Mouse (Mus musculus): ENCODE data around the gene Zfp367.

Zfp367 gene

DNA sequence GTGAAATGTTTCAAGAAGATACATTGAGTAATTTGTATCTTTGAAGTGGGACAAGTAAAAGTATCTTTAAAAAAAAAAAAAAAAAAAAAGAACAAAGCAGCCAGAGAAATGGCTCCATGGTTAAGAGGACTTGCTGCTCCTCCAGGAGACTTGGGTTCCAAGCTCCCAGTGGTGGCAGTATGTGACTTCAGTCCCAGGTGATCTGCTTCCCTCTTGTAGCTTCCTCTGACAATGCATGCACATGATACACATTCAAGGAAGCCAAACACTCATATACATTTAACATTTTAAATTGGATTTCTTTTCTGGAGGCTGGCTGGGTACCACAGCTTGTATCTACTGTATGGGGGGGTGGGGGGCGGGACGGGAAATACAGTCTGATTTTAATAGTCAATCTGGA is 1.6 kb upstream of the Zfp367 start:
- DNase-seq (ENCODE audit: low spot score in 2 of 2) = no peak

DNA sequence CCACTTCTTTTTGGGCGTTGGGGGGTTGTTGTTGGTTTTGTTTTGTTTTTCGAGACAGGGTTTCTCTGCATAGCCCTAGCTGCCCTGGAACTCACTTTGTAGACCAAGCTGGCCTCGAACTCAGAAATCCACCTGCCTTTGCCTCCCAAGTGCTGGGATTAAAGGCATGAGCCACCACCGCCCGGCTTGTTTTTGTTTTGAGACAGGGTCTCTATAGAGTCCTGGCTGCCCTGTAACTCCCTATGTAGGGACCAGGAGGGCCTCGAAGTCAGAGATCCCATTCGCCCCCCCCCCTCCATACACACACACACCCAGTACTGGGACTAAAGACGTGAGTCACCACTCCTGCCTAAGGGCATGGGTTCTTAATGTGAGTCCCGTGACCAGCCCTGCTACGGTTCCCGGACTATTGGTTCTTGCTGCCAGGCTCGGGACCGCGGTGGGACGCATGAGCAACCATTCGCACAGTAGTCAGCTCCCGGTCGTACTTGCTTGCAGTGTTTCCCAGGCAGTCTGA is 807 bp upstream of the Zfp367 start:
- no peak for DNase-seq (ENCODE audit: low spot score in 2 of 2)

DNA sequence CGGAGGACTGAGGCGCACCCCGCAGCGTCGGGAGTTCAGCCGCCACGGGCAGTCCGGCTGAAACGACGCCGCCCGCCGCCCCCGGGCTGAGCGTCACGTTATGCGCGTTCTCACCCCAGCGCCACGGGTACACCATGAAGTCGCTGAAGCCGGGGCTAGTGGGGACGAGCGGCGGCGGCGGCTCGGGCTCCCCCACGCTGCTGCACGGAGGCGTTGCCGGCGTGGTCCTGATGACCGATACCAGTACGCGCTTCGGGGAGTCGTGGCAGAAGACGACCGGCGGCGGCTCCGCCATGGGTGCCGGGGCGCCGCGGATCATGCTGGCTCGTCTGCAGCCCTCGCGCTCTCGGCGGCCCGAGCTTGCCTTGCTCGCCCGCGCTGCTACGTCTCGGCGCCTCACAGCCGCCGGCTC is 325 bp downstream of the Zfp367 start:
- DNase-seq (ENCODE audit: low spot score in 2 of 2) = peak in 1 of 2 experiments; percentile 46

DNA sequence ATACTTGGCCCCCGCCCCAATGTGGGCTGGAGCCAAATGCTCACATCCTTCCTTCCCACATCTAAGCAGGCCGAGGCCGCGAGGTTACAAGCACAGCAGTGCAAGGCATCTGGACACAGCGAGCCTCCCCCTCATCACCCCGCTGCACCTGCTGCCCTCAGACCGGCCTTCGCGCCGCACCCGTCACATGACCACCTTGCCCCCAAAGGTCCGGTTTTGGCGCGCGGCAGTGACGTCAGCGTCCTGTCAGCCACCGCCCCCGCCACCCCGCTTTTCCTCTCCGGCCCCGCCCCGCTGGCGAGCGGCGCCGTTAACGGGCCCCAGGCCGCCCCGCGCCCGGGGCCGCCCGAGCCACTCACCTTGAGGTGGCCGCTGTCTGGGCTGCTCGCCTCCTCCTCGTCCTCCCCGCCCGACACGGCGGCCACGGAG is 747 bp downstream of the Zfp367 start:
- DNase-seq (ENCODE audit: low spot score in 2 of 2) = peak in 1 of 2 experiments; percentile 79

DNA sequence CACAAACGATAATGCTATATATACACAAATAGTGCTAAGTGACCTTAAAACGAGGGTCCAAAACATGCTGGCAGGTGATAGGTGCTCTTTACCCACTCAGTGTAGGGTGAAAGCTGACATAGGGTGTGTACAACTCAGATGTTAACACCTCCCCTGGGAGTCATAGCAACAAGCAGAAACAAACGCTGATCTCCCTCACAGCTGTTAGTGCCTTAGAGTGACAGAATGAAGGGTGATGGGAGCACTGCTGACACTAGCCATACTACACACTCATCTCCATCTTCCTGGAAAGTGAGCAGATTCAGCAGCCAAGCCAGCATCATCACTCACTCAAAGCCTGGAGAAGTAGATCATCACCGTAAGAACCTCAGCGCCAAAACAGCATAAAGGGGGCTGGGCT is 2.9 kb downstream of the Zfp367 start:
- DNase-seq (ENCODE audit: low spot score in 2 of 2) = no peak

DNA sequence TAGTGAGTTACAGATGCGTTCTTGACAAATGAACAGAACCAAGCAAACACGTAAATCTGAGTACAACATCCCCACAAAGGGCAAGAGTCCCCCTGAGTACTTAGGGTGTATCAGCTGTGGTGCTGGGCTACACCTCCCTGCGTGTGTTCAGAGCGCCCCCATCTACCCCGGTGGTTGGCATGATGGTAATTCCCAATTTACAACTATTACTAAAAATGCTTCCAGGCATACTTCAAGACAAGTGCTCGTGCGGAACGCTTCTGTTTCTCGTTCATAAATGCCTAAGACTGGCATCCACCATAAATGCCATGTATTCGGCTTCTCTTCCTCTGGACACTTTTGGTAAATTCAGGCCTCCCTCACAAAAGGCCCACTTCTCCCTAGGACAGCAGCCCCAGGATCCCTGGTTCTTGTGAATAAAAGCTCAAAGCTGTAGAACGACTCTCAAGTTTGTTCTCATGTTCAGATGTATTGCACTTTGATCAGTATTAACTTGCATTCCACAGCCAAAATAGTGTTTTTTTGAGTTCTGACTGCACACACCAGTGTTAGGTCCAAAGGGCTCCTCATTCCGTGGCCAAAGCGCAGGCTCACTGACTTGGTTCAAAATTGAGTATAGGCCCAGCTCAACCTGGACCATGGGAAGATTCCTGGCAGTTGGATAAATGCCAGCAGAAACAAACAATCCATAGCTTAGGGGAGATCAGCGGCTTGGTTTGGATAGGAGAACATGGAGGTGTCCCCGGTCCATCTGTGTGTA is 23.2 kb downstream of the Zfp367 start:
- DNase-seq (ENCODE audit: low spot score in 2 of 2) = peak in 1 of 2 experiments; percentile 25

DNA sequence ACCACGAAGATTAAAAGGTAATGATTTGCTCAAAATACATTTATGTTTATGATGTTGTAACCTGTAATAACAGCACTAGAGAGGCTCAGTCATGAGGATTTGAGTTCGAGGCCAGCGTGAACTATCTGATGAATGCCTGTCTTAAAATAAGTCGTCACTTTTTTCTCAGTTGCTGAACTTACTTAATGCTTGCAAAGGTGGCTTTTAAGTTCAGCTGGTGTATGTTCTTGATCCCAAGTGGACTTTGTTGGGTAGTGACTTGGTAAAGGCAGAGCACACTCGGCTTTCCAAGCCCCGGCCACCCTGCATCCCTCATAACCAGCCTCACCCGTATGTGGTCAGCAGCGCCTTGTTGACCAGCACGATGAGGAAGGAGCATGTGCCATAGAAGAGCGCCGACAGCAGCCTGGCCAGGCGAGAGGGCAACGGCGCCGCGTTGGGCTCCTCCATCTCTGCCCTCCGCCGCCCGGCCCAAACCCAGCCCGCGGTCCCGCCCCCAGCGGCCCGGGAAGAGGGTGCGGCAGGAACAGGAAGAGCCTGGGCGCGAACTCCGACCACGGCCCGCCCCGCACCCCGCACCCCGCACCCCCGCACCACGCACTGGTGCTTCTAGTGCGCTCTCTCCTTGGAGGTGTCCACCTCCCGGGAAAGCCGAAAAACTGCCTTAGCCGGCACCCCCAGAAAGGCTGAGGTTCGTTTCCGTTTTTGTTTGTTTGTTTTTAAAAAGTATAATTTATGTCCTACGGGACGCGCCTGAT is 24.0 kb downstream of the Zfp367 start, which contains the start of gene Slc35d2:
TSS of gene Slc35d2 (minus strand) at position 511 of the 758 bp plus-strand sequence.
- no peak for DNase-seq (ENCODE audit: low spot score in 2 of 2)

DNA sequence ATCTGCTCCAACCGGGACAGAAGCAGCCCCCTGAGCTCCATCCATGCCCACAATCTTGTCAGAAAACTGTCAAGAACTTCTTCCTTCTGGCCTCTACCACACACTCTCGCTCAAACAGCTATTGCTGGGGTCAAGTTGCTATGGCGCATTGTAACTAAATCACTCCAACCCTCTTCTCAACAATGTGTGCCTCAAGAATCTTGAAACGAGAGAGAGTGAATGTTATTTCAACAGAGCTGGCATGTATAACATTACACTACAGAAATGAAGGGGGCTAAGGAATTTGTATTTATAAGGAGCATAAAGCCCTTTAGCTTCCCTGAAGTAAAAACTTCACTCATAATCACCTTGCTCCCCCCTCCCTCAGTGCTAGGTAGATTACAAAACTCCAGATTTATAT is 26.7 kb downstream of the Zfp367 start:
- DNase-seq (ENCODE audit: low spot score in 2 of 2) = no peak

DNA sequence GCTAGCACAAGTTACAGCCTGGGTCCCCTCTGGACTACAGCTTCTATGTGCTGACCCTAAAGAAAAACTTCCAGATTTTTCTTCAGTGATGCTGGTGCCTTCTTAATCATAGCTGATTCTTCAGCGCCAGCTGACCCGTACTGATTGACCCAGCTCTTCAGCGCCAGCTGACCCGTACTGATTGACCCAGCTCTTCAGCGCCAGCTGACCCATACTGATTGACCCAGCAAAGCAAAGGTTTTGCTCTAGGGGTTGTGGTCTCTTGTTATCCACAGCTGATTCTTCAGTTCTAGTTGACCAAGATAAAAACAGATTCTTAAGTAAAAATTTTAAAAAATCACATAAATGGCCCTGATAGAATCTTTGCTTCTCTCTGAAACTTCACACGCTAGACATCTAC is 28.1 kb downstream of the Zfp367 start:
- no peak for DNase-seq (ENCODE audit: low spot score in 2 of 2)

DNA sequence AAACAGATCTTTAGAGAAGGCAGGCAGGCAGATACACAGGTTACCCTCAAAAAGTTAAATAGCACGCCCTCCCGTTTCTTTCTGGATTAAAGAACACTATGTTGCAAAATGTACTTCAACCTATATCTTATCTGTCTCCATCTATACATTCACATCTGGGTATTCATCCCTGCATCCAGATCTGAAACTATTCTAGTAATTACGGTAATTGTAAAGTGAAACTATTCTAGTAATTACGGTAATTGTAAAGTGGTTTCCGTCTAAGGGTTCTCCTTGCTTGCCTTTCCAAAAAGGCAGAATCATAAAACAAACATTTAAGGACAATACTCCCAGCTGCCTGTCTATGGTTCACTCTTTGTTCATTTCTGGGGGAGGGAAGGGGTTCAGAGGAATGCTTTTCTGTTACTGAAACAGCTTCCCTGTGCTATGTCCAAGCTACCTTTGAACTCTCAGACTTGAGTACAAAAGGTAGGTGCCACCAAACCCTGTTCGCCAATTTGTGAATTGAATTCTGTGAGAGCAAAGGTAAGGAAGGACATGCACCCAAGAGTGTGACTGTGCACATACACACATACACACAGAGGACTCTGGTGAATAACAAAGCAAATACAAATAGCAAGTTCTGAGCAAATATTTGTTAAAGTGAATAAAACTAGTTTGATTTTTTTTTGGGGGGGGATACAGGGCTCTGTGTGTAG is 29.4 kb downstream of the Zfp367 start:
- no peak for DNase-seq (ENCODE audit: low spot score in 2 of 2)

DNA sequence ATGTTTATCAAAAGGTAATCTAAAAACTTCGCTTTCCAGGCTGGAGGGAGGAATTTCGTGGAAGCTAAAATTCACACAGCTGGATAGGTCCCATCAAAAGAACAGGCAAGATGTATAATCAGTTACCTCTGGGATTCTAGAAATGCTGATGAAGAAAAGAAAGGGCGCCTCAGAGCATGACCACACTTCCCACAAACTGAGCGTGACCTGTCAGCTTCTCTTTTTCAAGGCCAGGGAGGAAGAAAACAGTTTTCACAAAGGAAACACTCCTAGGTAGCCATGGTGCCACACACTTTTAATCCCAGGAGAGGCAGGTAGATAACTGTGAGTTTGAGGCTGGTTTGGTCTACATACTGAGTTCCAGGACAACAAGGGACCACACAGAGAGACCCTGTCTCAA is 32.2 kb downstream of the Zfp367 start:
- no peak for DNase-seq (ENCODE audit: low spot score in 2 of 2)

DNA sequence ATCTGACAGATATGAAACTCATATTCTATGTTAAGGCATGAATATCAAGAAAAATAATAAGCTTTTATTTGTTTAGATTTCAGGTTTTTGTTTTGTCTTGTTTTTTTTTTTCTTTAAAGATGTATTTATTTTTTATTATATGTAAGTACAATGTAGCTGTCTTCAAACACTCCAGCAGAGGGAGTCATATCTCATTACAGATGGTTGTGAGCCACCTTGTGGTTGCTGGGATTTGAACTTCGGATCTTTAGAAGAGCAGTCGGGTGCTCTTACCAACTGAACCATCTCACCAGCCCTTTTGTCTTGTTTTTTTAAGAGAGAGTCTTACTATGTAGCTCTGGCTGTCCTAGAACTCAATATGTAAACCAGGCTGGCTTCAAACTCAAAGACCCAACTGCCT is 35.6 kb downstream of the Zfp367 start:
- DNase-seq (ENCODE audit: low spot score in 2 of 2) = no peak

DNA sequence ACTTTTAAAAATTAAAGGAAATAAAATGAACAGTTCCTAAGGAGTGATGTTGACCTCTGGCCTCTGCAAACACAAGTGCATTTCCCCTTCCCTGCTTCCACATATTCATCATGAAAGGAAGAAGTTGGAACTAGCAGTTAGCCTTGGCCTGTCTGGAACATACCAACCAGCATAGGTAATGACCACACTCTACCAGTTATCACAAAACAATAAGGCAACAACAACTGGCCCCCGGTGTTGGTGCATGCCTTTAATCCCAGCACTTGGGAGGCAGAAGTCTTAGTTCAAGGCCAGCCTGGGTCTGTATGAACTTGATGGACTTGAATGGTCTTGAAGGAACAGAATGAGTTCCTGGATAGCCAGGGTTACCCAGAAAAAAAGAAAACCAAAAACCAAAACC is 42.6 kb downstream of the Zfp367 start:
- no peak for DNase-seq (ENCODE audit: low spot score in 2 of 2)

DNA sequence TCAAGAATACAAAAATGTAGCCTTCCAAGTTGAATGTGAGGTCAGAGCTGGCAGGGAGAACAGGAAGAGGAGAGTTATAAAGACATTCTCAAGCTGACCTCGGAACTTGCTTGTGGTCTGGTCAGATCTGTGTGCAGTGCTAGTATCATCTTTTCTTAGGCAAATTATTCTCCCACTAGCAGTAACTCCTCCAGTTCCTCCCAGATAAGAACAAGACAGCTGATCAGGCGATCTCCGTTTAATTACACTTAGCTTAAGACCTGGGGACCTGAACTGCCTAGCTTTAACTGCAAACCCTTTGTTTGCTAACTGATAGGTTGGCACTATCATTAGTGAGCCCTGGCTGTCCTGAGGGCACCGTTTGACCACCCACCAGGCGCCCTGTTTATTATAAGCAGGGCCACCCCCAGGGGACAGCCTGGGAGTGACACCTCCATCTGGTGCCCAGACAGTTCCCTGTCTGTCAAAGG is 44.6 kb downstream of the Zfp367 start:
- no peak for DNase-seq (ENCODE audit: low spot score in 2 of 2)

DNA sequence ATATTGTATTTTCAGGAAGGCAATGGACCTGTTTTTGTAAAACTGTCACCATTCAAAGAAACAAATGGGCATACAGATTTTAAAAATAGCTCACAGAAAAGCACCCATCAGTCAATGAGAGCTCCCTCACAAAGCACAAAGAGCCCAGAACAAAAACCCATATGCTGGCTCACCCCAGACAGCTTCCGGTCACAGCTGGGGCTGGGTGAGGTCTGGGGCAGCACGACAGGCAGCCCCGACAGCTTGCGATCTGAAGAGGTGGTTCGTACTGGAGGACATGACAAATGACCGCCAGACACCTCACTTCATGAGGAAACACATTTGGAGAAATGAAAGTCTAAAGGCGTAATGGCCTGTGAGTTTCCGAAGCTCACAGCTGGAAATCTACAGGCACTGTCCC is 45.5 kb downstream of the Zfp367 start:
- DNase-seq (ENCODE audit: low spot score in 2 of 2) = no peak

DNA sequence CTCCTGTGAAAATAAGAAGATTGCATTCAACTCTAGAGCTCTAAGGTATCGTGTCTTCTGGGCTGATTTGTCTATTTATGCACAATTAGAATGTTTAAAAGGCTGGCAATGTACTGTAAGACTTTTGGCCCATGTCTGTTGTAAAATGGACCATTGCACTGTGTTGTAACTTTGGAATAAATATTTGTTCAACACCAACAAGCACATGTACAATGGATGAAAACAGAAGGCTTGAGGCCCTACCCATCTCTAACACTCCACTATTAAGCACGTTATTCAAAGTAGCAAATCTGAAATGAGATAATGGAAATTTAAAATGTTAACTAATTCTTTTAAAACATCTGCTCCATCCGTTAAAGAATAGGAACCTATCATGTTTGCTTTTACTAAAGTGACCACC is 45.9 kb downstream of the Zfp367 start:
- no peak for DNase-seq (ENCODE audit: low spot score in 2 of 2)

DNA sequence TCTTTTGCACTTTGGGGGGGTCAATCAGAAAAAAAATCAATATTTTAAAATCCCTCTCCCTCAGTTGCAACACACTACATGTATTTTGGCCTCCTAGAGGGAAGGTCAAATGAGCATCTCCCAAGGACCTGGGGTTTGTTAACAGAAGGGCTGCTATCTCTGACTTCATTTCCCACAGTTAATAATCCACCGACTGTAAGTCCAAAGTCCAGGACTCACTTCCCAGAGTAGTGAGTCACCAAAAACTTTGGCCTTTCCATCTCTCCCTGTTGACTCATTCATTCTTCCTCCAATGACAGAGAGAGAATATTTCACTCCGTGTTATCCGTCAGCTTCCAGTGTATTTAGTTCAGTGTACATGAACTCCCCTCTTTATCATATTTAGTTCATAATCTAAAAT is 47.3 kb downstream of the Zfp367 start:
- no peak for DNase-seq (ENCODE audit: low spot score in 2 of 2)

DNA sequence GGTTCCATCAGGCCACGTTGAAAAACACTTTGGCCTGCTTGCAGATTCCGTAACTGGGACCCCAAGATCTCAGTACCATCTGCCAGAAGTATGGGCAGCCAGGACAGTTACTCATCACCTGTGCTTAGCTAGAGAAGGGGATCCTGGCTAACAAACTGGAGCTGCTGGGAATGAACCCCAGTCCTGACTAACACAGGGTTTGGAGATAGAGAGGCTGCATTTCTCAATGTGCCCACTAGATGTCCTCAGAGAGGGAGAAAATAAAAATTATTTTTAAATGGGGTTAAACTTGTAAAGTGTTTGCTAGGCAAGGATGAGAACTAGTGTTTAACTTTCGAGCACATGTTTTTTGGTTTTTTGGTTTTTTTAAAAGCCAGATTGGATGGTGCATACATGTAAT is 52.8 kb downstream of the Zfp367 start:
- DNase-seq (ENCODE audit: low spot score in 2 of 2) = peak in 1 of 2 experiments; percentile 43

DNA sequence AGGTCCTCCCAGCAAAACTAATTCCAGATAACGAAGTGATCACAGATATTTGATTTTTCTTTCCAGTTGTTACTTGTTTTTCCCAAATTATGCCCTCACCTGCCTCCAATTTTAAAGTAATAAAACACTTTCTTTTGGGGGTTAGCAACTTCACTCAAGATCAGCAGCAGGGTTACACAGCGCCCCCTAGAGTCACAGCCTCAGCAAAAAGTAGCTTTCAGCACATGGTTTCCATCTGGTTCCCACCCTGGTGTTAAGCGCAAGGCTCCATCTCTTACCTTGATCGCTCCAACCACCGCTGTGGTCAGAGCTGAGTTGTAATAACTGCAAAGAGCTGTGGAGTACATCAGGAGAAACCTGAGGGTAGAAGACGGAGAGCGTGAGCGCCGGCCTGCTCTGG is 54.0 kb downstream of the Zfp367 start:
- DNase-seq (ENCODE audit: low spot score in 2 of 2) = no peak

DNA sequence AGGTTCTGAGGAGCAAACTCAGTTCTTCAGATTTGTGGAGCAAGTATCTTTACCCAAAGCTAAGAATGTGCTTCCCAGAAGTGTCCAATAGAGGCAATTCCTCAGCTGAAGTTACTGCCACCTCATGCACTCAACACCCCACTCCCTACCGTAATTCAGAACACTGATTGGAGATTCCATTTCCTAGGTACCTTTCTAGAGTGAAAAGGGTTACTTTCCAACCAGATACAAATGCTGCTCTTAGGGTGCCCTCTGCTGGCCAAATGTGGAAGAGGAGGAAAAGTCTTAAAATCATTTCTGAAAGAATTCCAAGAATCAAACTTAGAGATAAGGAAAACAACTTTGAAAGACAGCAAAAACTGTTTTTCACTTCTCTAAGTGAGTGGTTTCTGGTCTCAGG is 59.7 kb downstream of the Zfp367 start:
- DNase-seq (ENCODE audit: low spot score in 2 of 2) = peak; percentile 3 to 76

DNA sequence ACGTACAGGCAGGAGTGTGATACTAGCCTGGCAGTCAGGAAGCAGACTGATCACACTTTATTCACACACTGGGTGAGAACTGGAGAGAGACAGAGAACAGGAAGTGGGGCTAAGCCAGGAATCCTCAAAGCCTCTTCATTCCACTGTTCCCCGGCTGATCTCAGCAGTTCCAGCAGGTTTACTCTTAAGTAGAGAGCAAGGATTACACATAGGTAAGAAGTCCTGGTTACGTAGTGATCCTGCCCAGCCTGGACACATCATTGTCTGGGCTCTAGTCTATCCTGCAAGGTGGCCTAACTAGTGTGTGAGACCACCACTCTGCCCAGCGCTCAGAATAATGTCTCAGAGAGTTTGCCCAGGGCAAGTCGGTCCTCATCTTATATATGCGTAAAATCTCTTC is 60.2 kb downstream of the Zfp367 start:
- DNase-seq (ENCODE audit: low spot score in 2 of 2) = no peak

DNA sequence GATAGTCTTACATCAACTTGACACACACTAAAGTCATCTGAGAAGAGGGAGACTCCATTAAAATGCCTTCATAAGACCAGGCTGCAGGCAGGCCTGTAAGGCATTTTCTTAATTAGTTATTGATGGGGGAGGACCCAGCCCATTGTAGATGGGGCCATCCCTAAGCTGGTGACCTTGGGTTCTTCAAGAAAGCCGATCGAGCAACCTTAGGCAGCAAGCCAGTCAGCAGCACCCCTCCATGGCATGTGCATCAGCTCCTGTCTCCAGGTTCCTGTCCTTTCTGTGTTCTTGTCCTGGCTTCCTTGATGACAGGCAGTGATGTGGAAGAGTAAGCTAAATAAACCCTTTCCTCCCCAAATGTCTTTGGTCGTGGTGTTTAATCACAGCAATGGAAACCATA is 60.9 kb downstream of the Zfp367 start:
- no peak for DNase-seq (ENCODE audit: low spot score in 2 of 2)
